Mouse (Mus musculus) gastrocnemius, adult 18-20 months (tissue): Measurements from ENCODE around the gene Ccdc169. TPM values are rescaled to one million over a fixed set of nuclear protein-coding genes. Genes with fewer than 3 reads are reported as not detected.
A peak's percentile ranks its signal among the peaks of the same experiment; 100 is the strongest.
"Not testable (repeated sequence)": the region's sequence is repeated elsewhere in the genome, so short reads cannot be mapped to it uniquely, and the experiment has no call there.

Experiments used
- DNase-seq: peaks from one replicate; pipeline ENCODE4 v3.0.0; 2021; ENCODE audit warnings: low spot score
- microRNA-seq: library from miRNA; unstranded; fragments of <30 nt; microRNA quantifications from one replicate; pipeline ENCODE4 v1.2.0, GENCODE M21; 2021
- total RNA-seq, 2 experiments: library from RNA; stranded (reverse); gene quantifications; 2 replicates each; pipeline ENCODE4 v1.2.3; 2021

The Ccdc169 gene
- total RNA-seq, 2 experiments from 2014 or later, result not detected

DNA sequence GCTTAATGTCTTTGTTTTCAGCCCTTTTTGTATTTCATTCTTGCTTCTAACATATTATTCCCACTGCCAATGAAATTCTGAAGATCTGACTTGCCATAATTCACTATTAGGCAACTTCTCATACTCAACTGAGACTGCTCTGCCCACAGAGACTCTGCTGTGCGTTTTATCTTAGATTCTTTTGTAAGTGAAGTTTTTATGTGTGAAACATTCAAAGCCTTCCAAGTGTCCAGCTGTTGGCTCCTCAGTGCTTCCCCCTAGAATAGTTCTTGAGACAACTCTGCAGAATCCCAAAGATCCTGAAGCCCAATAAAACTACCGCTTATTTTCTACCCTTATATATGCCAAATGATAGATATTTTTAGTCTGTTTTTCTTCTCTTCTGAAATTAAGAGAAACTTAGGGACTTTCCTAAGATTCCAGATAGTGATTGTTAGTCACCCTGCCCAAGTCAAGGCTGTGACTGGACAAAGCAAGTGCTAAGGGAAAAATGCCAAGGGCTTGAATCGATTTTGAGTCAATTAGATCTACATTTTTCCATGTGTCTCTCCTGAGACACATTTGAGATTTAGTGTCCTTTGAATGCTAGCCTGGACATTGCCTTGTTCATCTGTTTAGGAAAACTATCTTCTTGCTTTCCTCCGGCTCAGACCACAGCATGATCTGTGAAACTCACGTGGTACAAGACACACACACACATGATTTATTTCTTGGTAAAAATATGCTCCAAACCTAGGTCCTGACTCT, 58.6 kb downstream of the Ccdc169 start:
- peak; percentile 5 for DNase-seq

DNA sequence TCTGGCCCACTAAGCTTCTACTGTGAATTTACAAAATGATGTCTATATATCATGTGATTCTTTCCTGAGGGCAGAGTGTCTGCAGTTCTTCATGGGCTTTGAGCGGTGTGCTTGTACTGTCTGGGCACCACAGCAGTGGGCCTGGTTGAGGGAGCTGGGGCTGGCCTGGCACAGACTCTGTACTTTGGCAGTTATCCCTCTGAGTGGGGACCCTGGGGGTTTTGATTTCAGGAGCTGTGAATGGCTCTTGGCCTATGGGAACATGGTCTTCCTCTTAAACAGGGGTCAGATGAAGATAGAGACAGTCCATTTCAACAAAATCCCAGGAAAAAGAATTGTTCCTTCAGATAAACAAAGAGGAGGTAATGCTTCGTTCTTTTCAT, 59.2 kb downstream of the Ccdc169 start:
- no peak for DNase-seq

DNA sequence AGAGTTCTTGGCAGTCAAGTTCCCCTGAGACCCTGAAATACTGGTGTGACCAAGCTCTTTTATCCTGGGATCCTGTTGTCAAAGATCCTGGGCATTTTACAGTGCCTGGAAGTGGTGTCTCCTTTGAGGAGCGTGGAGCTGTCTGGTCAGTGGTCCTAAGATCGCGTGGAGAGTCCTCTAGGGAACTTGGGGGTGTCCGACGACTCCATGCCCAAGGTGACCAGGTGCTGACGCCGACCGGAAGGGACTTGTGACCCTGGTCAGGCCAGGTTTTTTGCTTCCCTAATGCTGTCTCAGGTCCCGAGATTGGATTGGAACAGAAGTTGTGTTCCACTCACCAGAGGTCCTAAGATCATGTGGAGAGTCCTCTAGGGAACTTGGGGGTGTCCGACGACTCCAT, 66.5 kb downstream of the Ccdc169 start:
- not testable (repeated sequence) for DNase-seq

GRCm38 (mm10) chr3:55206413-55206812, 69.3 kb downstream of the Ccdc169 start:
- no peak for DNase-seq

DNA sequence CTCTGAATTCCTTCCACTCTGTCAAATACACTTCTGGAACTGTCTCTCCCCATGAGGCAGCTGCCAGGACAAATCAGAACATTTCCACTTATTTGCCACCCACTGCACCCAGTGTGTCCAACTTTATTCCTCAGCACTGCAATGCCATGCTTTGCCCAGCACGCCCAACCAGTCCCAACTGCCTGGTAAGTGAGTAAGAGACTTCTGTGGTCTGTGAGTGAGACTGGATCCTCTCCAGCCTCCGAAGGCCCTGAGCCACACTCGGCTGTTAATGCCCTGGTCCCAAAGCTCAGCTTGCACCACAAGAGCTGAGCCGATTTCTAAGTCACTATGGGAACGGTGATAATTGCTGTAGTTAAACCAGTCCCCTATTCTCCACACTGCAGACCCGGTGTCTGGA, 70.5 kb downstream of the Ccdc169 start:
- DNase-seq, result no peak

GRCm38 (mm10) chr3:55212254-55212653, 75.1 kb downstream of the Ccdc169 start:
- no peak for DNase-seq

DNA sequence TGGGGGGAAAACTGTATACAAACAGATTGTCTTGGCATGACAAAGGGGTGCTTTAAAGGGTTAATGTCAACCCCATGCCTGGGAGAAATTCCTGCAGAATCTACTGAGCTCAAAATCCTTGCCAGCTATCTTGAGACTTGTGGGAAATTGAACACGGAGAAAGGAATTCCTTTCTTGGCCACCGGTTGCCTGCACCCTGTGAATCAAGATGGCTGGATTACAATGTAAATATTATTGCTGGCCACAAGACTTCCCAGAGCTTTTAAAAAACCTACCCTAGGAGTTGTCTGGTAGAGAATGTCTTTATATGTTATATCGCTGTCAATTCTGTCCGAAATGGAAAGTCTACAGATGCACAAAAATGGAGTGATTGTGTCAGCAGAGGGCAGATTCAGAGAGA, 76.6 kb downstream of the Ccdc169 start:
- no peak for DNase-seq

DNA sequence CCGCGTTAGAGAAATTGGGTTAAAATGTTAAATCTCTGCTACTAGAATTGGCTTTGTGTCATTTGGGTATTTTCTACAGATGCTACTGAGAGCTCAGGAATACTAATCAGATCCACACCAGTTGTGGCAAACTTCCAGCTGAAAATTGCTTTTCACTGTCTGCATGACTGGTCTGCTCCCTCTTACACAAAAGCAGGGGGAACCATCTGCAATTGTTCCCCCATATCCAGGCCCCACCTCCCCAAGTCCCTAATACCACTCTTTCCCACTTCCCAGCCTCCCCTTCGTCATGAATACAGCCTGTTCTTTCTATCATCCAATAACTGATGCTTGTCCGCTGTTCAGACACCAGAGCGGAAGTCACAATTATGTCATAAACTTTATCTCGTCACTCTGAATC, 77.3 kb downstream of the Ccdc169 start:
- DNase-seq, result no peak

DNA sequence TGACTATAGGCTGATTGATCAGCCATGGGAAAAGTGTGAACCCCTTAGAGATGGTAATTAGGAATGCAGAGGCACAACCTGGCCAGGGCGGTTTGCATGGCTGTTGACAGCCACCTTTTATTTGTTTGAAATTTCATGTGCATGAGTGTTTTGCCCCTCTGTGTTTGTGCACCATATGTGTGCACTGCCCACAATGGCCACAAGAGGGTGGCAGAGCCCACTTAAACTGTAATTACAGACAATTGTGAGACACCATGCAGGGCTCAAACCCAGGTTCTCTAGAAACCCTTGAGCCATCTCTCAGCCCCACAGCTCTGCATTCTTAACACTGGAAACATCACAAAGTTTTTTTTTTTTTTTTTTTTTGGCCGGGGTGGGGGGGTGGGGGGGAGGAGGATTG, 85.4 kb downstream of the Ccdc169 start:
- no peak for DNase-seq

Small RNA genes within 50 kb of the gene (microRNA-seq; reads per million reads assigned to microRNA genes)
- not detected for gene Gm22029

Other genes with a start within 250 kb of the Ccdc169 start
- gene Sertm1, start 221.5 kb upstream of the Ccdc169 start, total RNA-seq, result not detected
- not detected for gene Ccna1, start 81.8 kb upstream of the Ccdc169 start, total RNA-seq
- 10 to 100 TPM; 32.6 to 36.9 TPM for gene Spg20, start 25.2 kb upstream of the Ccdc169 start, total RNA-seq
- gene Sohlh2, start 44.7 kb downstream of the Ccdc169 start, total RNA-seq, result not detected
- 1 to 10 TPM; 1.7 to 3.1 TPM for gene Dclk1, start 105.0 kb downstream of the Ccdc169 start, total RNA-seq